Mouse (Mus musculus) liver, adult 2 months (tissue): ENCODE results near the gene Pabpn1. TPM values are rescaled to one million over a fixed set of nuclear protein-coding genes. Genes with fewer than 3 reads are reported as not detected.

ENCODE experiments used
- DNase-seq: peaks from one replicate; pipeline ENCODE4 v3.0.0-alpha.2; 2011; ENCODE audit warnings: low read depth, low spot score; ENCODE audit errors: extremely low read depth
- H3K27ac ChIP-seq: fragments of 200-500 bp; replicated peaks from 2 replicates; pipeline ENCODE4 v1.5.1; 2012; ENCODE audit warnings: low read depth, mild to moderate bottlenecking, control low read depth, inconsistent platforms, low read length; ENCODE audit not compliant: insufficient read depth
- H3K27me3 ChIP-seq: fragments of 200-500 bp; 2 replicates; pipeline ENCODE4 v1.6.1; 2012; ENCODE audit warnings: mild to moderate bottlenecking, moderate library complexity, low read length, inconsistent platforms; ENCODE audit not compliant: control insufficient read depth, insufficient read depth
- H3K36me3 ChIP-seq: fragments of 200-500 bp; 2 replicates; pipeline ENCODE4 v1.6.1; 2012; ENCODE audit warnings: low read length, inconsistent platforms; ENCODE audit not compliant: control insufficient read depth, insufficient read depth
- H3K4me1 ChIP-seq: fragments of 200-500 bp; 2 replicates; pipeline ENCODE4 v1.6.1; 2011; ENCODE audit warnings: low read length; ENCODE audit not compliant: control insufficient read depth, insufficient read depth
- H3K4me3 ChIP-seq: fragments of 200-500 bp; 2 replicates; pipeline ENCODE4 v1.5.1; 2011; ENCODE audit warnings: low read depth, mild to moderate bottlenecking, control low read depth, low read length, moderate library complexity; ENCODE audit not compliant: insufficient read depth
- H3K79me2 ChIP-seq: fragments of 200-500 bp; 2 replicates; pipeline ENCODE4 v1.6.1; 2012; ENCODE audit warnings: inconsistent platforms, mild to moderate bottlenecking, low read length, moderate library complexity; ENCODE audit not compliant: control insufficient read depth, insufficient read depth
- H3K9ac ChIP-seq: fragments of 200-500 bp; 2 replicates; pipeline ENCODE4 v1.6.1; 2012; ENCODE audit warnings: low read depth, mild to moderate bottlenecking, control low read depth, inconsistent platforms, low read length
- CTCF ChIP-seq: fragments of 200-500 bp; IDR thresholded peaks from 2 replicates; pipeline ENCODE4 v1.5.1; 2011; ENCODE audit warnings: low read depth, low read length, control low read depth
- POLR2A ChIP-seq: fragments of 200-500 bp; IDR thresholded peaks from 2 replicates; pipeline ENCODE4 v1.6.1; 2011; ENCODE audit warnings: low read length, control low read depth; ENCODE audit not compliant: insufficient read depth; ENCODE audit errors: extremely low read depth
- WGBS: fragments of 180-500 bp; shearing (Covaris S2); methylation state at CpG from one replicate; pipeline ENCODE4 v1.1.7; 2018; 5-methylcytosine and 5-hydroxymethylcytosine counted together
- polyA plus RNA-seq: library from polyadenylated mRNA; depleted of rRNA; stranded (reverse); fragments of >200 nt; gene quantifications from 2 replicates; pipeline ENCODE4 v1.2.3, GENCODE M21; 2012; rRNA removed
- total RNA-seq: library from RNA; depleted of rRNA; stranded (reverse); fragments of >200 nt; gene quantifications from 2 replicates; pipeline ENCODE4 v1.2.3, GENCODE M21; 2014; rRNA removed

The Pabpn1 gene
- total RNA-seq = 29.7 and 37.8 TPM in 2 replicates
- polyA plus RNA-seq = 65.4 and 89.4 TPM in 2 replicates

- no peak for DNase-seq
- Histone ChIP-seq H3K27me3 (no peaks in the 10 kb centered on the region), H3K27ac (peak within 1 kb of the TSS; percentile 30; the same call in 1 of the 2 replicates), H3K4me3 (no peak within 1 kb of the TSS; the same call in 1 of the 2 replicates), H3K79me2 (no peaks in the 10 kb centered on the region; the same call in 1 of the 2 replicates), H3K36me3 (peaks cover 19% of the 10 kb centered on the region), H3K4me1 (peaks cover 7% of the 10 kb centered on the region), H3K9ac (no peak within 1 kb of the TSS)
- no peak for TF ChIP-seq CTCF
- no peak for TF ChIP-seq POLR2A
- 91% methylated on average over 3 of the region's 3 CpGs for WGBS
Measured at GRCm38 (mm10) chr14:54892200-54892599, at the start of gene Pabpn1. Gene Pabpn1 (plus strand): TSS chr14:54892500.

DNA sequence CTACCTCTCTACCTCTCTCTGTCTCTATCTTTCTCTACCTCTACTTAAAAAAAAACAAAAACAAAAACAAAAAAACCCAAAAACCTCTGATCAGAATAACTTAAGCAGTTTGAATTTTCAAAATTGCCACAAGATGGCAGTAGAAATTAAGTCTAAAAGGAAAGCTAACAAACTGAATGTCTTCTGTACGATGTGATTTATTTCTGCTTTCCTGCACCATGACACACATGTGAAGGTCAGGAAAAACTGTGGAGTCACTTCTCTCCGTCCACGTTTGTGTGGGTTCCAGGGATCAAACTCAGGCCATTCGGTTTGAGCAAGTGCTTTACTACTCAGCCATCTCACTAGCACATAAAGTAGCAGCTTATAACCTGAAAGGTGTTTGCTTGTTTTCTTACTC lies 48.8 kb upstream of the Pabpn1 start:
- Histone ChIP-seq H3K27ac (no peak overlapping the region), H3K27me3 (no peaks in the 10 kb centered on the region), H3K4me1 (peaks cover 2% of the 10 kb centered on the region; the same call in 1 of the 2 replicates), H3K36me3 (no peaks in the 10 kb centered on the region), H3K79me2 (no peaks in the 10 kb centered on the region), H3K4me3 (no peak overlapping the region), H3K9ac (no peak overlapping the region)
- DNase-seq = peak; percentile 46
- WGBS = under 1% methylated on average over 4 of the region's 4 CpGs
- TF ChIP-seq CTCF (peak; percentile 54), POLR2A (no peak)

DNA sequence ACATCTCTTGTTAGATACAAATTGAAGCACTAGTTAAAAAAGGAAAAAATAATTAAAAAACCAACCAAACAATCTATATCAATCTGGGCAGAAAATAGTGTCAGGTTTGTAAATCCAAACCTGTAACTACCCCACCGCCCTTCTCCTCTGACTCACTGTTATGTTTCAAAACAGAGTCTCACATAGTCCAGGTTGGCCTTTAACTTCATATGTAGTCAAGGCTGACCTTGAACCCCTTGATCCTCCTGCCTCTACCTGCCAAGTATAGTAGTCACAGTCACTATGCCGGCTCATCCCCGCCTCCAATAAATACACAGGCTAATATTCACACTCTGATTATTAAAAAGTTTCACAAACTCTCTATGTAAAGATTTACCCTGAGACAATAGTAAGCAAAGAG lies 36.6 kb upstream of the Pabpn1 start:
- DNase-seq = peak; percentile 52
- no peaks in the 10 kb centered on the region for H3K27me3 ChIP-seq
- 28% methylated on average over 3 of the region's 3 CpGs for WGBS
- TF ChIP-seq CTCF = no peak
- TF ChIP-seq POLR2A = no peak
- H3K79me2 ChIP-seq = no peaks in the 10 kb centered on the region
- no peaks in the 10 kb centered on the region; the same call in 1 of the 2 replicates for H3K4me1 ChIP-seq
- no peaks in the 10 kb centered on the region for H3K36me3 ChIP-seq
- no peak overlapping the region for H3K9ac ChIP-seq
- H3K4me3 ChIP-seq = no peak overlapping the region
- no peak overlapping the region for H3K27ac ChIP-seq

GRCm38 (mm10) chr14:54856703-54857102 lies 35.6 kb upstream of the Pabpn1 start:
- Histone ChIP-seq H3K36me3 (no peaks in the 10 kb centered on the region), H3K4me3 (no peak overlapping the region), H3K79me2 (no peaks in the 10 kb centered on the region), H3K4me1 (no peaks in the 10 kb centered on the region; the same call in 1 of the 2 replicates), H3K9ac (no peak overlapping the region), H3K27me3 (no peaks in the 10 kb centered on the region), H3K27ac (no peak overlapping the region)
- TF ChIP-seq POLR2A (no peak), CTCF (no peak)
- no peak for DNase-seq
- 86% methylated on average over 7 of the region's 7 CpGs for WGBS

- no peaks in the 10 kb centered on the region for H3K79me2 ChIP-seq
- no peaks in the 10 kb centered on the region for H3K27me3 ChIP-seq
- DNase-seq = no peak
- no peak overlapping the region for H3K4me3 ChIP-seq
- H3K9ac ChIP-seq = no peak overlapping the region
- H3K27ac ChIP-seq = no peak overlapping the region
- TF ChIP-seq CTCF = no peak
- TF ChIP-seq POLR2A = no peak
- 98% methylated on average over 9 of the region's 9 CpGs for WGBS
- no peaks in the 10 kb centered on the region for H3K36me3 ChIP-seq
- no peaks in the 10 kb centered on the region; the same call in 1 of the 2 replicates for H3K4me1 ChIP-seq
Measured at GRCm38 (mm10) chr14:54857891-54858290, 34.4 kb upstream of the Pabpn1 start.

- Histone ChIP-seq H3K27me3 (no peaks in the 10 kb centered on the region), H3K36me3 (no peaks in the 10 kb centered on the region), H3K79me2 (no peaks in the 10 kb centered on the region), H3K4me3 (no peak overlapping the region), H3K4me1 (no peaks in the 10 kb centered on the region; the same call in 1 of the 2 replicates), H3K9ac (no peak overlapping the region), H3K27ac (no peak overlapping the region)
- DNase-seq = peak; percentile 39
- peak; percentile 76 for TF ChIP-seq CTCF
- TF ChIP-seq POLR2A = no peak
- 31% methylated on average over 2 of the region's 2 CpGs for WGBS
Measured at GRCm38 (mm10) chr14:54860511-54860910, 31.8 kb upstream of the Pabpn1 start.
